Mouse (Mus musculus) midbrain, embryonic 12.5 days (tissue): ENCODE results near the gene Fam71d. TPM values are rescaled to one million over a fixed set of nuclear protein-coding genes. Genes with fewer than 3 reads are reported as not detected.

Experiments
- ATAC-seq: fragments of 200-750 bp; cut with Nextera tagmentation; 2 replicates; pipeline ENCODE4 v1.8.0; 2017; ENCODE audit warnings: low read depth, moderate TSS enrichment, moderate library complexity; ENCODE audit not compliant: low FRiP score
- H3K27ac ChIP-seq: fragments of 300-500 bp; sonication (generic); replicated peaks from 2 replicates; pipeline ENCODE4 v1.5.1; 2016; ENCODE audit warnings: mild to moderate bottlenecking
- H3K27me3 ChIP-seq: fragments of 300-500 bp; sonication (generic); 2 replicates; pipeline ENCODE4 v1.6.1; 2016; ENCODE audit warnings: mild to moderate bottlenecking
- H3K36me3 ChIP-seq: fragments of 300-500 bp; sonication (generic); 2 replicates; pipeline ENCODE4 v1.6.1; 2016
- H3K4me1 ChIP-seq: fragments of 300-500 bp; sonication (generic); 2 replicates; pipeline ENCODE4 v1.6.1; 2016
- H3K4me2 ChIP-seq: fragments of 300-500 bp; sonication (generic); replicated peaks from 2 replicates; pipeline ENCODE4 v1.6.1; 2016; ENCODE audit warnings: mild to moderate bottlenecking, moderate library complexity
- H3K4me3 ChIP-seq: fragments of 300-500 bp; sonication (generic); 2 replicates; pipeline ENCODE4 v1.5.1; 2016; ENCODE audit warnings: mild to moderate bottlenecking
- H3K9ac ChIP-seq: fragments of 300-500 bp; sonication (generic); replicated peaks from 2 replicates; pipeline ENCODE4 v1.6.1; 2016; ENCODE audit warnings: mild to moderate bottlenecking, moderate library complexity
- H3K9me3 ChIP-seq: fragments of 300-500 bp; sonication (generic); 2 replicates; pipeline ENCODE4 v1.6.1; 2016; ENCODE audit warnings: mild to moderate bottlenecking
- WGBS: fragments of 180-500 bp; shearing (Covaris S2); methylation state at CpG from one replicate; pipeline ENCODE4 v1.1.7; 2016; 5-methylcytosine and 5-hydroxymethylcytosine counted together
- polyA plus RNA-seq: library from polyadenylated mRNA; unstranded; fragments of >200 nt; fragmentation: Nextera tagmentation; extraction: Ambion mirVana; gene quantifications from 2 replicates; pipeline ENCODE4 v1.2.1, GENCODE M21; 2016

Fam71d gene
- polyA plus RNA-seq, 1 experiment from 2014 or later = not detected

DNA sequence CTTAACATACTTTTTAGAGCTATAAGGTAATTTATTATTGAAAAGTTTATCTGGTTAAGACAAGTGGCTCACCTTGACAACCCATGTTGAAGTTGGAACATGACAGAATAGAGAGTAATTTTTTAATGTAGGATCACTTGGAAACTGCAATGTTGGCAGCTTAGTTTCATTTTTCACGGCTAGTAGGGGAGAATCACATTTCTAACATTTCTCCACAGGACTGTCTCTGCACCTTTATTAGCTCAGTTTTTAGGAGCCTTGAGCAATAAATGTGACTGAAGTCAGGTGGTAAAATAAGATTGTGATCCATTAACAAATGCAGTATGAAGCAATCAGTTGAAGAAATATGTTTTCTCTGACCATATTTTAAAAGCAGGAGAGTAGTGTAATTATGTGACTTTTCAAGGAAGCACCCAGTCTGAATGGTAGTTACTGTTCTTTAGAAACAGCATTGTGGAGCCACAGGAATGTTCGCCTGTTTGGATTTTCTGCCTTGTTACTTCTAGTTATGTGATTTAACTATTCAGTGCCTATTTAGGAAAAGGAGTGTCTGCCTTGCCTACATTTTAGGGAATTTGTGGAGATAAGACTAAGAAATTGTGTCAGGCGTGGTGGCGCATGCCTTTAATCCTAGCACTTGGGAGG, 87.2 kb downstream of the Fam71d start:
- Histone ChIP-seq H3K9me3 (no peaks in the 10 kb centered on the region), H3K36me3 (no peaks in the 10 kb centered on the region), H3K27ac (peak overlapping the region; percentile 15), H3K4me1 (peaks cover 16% of the 10 kb centered on the region), H3K9ac (no peak overlapping the region), H3K27me3 (no peaks in the 10 kb centered on the region), H3K4me2 (no peak overlapping the region), H3K4me3 (no peak overlapping the region)
- no peak for ATAC-seq
- WGBS = 46% methylated on average over 4 of the region's 4 CpGs

Other genes starting within 250 kb of the Fam71d start
- gene Mpp5, start 57.4 kb downstream of the Fam71d start, polyA plus RNA-seq = 24.0 and 24.2 TPM in 2 replicates
- 88.9 and 98.0 TPM in 2 replicates for gene Atp6v1d, start 170.1 kb downstream of the Fam71d start, polyA plus RNA-seq
- 183 and 186 TPM in 2 replicates for gene Eif2s1, start 170.3 kb downstream of the Fam71d start, polyA plus RNA-seq
- gene Plek2, start 215.4 kb downstream of the Fam71d start, polyA plus RNA-seq = 1.4 and 2.3 TPM in 2 replicates